Mouse (Mus musculus): ENCODE measurements around the gene Il17c. TPM values are rescaled to one million over a fixed set of nuclear protein-coding genes. Genes with fewer than 3 reads are reported as not detected.
A peak's percentile ranks its signal among the peaks of the same experiment; 100 is the strongest.

Gene Il17c
- polyA plus RNA-seq, 1 experiment from 2014 or later: not detected

DNA sequence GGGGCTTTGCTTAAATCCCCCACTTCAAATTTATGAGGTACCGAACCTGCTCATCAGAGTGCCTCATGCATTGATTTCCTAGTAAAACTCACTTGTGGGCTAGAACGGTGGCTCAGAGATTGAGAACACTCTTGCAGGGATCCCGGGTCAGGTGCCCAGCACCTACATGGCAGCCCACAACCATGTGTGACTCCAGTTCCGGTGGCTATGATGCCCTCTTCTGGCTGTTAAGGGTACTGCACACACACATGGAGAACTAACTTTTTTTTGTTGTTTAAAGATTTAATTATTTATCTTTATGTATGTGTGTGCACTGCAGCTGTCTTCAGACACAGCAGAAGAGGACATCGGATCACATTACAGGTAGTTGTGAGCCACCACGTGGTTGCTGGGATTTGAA lies 13.6 kb downstream of the Il17c start:
- Histone ChIP-seq H3K27me3 (replicated peaks; ENCODE audit: control insufficient read depth, insufficient read depth, low read length) (no peaks in the 10 kb centered on the region), H3K4me3 (ENCODE audit: low read depth, low read length) (no peak overlapping the region), H3K4me1 (ENCODE audit: control insufficient read depth, insufficient read depth, low read length) (peaks cover 4% of the 10 kb centered on the region; the same call in 1 of the 2 replicates), H3K27ac (ENCODE audit: low read depth, low read length) (no peak overlapping the region), H3K9me3 (replicated peaks; ENCODE audit: control insufficient read depth, low read length) (no peaks in the 10 kb centered on the region), H3K9ac (ENCODE audit: low read length) (no peak overlapping the region), H3K36me3 (ENCODE audit: control insufficient read depth, insufficient read depth, low read length) (peaks cover 51% of the 10 kb centered on the region), H3K4me2 (ENCODE audit: low read length) (no peak overlapping the region)
- 92% methylated on average over 6 of the region's 6 CpGs for WGBS
- DNase-seq (ENCODE audit: low spot score) (no peak), ATAC-seq (no peak)

DNA sequence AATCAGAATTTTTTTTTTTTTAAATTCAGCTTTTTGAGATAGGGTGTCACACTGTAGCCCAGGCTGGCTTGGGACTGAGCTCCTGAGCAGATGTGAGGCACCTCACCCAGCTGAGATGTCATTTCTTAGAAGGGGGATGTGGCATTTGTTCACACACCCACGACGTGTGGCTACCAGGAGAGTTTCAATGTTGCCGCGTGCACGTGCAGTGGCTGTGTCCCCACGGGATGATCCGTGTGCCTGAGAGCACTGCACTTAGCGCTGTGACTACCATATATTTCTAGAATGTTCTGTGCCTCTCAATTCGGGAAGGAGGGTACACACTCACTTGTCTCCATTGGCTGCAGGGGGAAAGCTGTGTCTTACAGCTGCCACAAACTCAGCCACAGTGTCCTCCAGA lies 14.3 kb downstream of the Il17c start:
- WGBS: 97% methylated on average over 9 of the region's 9 CpGs
- H3K4me3 ChIP-seq (ENCODE audit: low read depth, low read length): no peak overlapping the region
- H3K27me3 ChIP-seq (replicated peaks; ENCODE audit: control insufficient read depth, insufficient read depth, low read length): no peaks in the 10 kb centered on the region
- H3K4me1 ChIP-seq (ENCODE audit: control insufficient read depth, insufficient read depth, low read length): peaks cover 4% of the 10 kb centered on the region; the same call in 1 of the 2 replicates
- no peak overlapping the region for H3K9ac ChIP-seq (ENCODE audit: low read length)
- DNase-seq (ENCODE audit: low spot score) (no peak), ATAC-seq (no peak)
- no peaks in the 10 kb centered on the region for H3K9me3 ChIP-seq (replicated peaks; ENCODE audit: control insufficient read depth, low read length)
- H3K27ac ChIP-seq (ENCODE audit: low read depth, low read length): no peak overlapping the region
- peaks cover 51% of the 10 kb centered on the region for H3K36me3 ChIP-seq (ENCODE audit: control insufficient read depth, insufficient read depth, low read length)
- no peak overlapping the region for H3K4me2 ChIP-seq (ENCODE audit: low read length)

DNA sequence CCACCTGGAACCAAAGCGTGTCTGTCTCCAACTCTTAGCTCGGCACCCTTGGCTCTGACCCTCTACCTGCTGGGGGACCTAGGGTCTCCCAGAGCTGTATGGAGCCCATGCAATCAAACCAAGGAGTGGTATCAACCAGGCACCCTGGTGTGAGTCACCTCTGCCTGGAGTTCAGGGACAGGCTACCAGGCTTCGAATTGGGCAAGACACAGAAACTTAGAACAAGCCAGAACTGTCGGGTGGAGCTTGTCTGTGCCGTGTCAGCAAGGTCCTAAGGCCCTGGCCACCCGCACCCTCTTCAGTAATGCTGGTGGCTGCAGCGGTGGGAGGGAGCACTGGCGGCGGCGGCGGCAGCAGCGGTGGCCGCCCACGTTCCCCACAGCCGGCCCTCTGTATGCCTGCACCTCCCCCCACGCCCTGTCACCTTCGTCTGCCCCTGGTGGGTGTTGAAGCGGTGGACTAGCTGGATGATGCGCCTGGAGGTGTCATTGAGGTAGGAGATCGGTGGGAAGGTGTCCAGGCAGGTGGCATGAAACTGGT lies 14.8 kb downstream of the Il17c start:
- Histone ChIP-seq H3K4me2 (ENCODE audit: low read length) (no peak overlapping the region), H3K27me3 (replicated peaks; ENCODE audit: control insufficient read depth, insufficient read depth, low read length) (no peaks in the 10 kb centered on the region), H3K9me3 (replicated peaks; ENCODE audit: control insufficient read depth, low read length) (no peaks in the 10 kb centered on the region), H3K27ac (ENCODE audit: low read depth, low read length) (no peak overlapping the region), H3K36me3 (ENCODE audit: control insufficient read depth, insufficient read depth, low read length) (peaks cover 51% of the 10 kb centered on the region), H3K4me3 (ENCODE audit: low read depth, low read length) (no peak overlapping the region), H3K4me1 (ENCODE audit: control insufficient read depth, insufficient read depth, low read length) (peaks cover 4% of the 10 kb centered on the region; the same call in 1 of the 2 replicates), H3K9ac (ENCODE audit: low read length) (no peak overlapping the region)
- 90% methylated on average over 20 of the region's 20 CpGs for WGBS
- DNase-seq (ENCODE audit: low spot score): no peak
- ATAC-seq: no peak

DNA sequence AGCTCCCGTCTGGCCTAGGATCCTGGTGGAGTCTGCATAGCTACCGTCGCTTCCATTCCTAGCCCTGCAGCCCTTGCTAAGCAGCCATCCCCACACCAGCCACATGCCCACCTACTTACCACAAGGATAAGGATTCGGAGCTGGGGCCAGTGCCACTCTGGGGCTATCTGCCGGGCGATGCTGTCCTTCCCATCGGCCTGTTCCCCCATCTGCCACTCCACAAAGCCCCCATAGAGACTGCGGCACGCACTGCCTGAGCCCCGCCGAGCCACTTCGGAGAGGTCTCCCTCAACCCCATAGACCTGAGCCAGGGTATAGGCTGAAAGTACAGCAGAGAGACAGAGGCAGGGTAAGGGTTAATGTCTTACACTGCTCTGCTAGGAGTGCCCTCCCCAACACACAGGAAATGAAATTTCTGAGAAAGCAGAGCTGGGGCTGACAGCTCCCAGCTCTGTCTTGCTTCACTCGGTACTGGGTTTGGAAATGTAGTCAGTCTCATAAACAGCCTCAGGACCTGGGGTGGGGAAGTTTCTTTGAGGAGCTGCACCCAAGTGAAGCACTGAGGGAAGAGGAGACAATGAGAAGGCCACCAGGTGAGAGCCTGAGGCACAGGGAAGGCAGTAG lies 16.0 kb downstream of the Il17c start:
- Histone ChIP-seq H3K4me2 (ENCODE audit: low read length) (no peak overlapping the region), H3K36me3 (ENCODE audit: control insufficient read depth, insufficient read depth, low read length) (peaks cover 51% of the 10 kb centered on the region), H3K9me3 (replicated peaks; ENCODE audit: control insufficient read depth, low read length) (no peaks in the 10 kb centered on the region), H3K27me3 (replicated peaks; ENCODE audit: control insufficient read depth, insufficient read depth, low read length) (no peaks in the 10 kb centered on the region), H3K4me1 (ENCODE audit: control insufficient read depth, insufficient read depth, low read length) (peaks cover 8% of the 10 kb centered on the region), H3K9ac (ENCODE audit: low read length) (no peak overlapping the region), H3K4me3 (ENCODE audit: low read depth, low read length) (no peak overlapping the region), H3K27ac (ENCODE audit: low read depth, low read length) (no peak overlapping the region)
- 93% methylated on average over 13 of the region's 13 CpGs for WGBS
- ATAC-seq: no peak
- DNase-seq (ENCODE audit: low spot score): no peak

DNA sequence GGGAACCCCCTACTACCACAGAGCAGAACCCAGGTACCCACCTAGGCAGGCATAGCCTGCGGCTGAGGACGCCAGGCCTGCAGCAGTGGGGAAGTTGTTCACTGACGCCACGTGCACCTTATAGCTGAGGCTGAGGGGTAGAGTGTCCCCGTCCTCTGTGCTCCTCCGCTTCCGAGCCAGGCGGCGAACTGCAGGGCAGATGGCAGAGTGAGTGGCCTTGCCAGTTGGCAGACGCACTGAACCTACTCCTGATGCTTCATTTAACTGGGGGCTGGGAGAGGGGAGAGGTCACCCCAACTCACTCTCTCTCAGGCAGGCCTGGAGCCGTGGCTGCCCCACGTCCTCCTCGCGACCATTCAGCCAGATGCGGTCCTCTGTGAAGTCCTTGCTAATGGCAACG lies 17.5 kb downstream of the Il17c start:
- Histone ChIP-seq H3K9me3 (replicated peaks; ENCODE audit: control insufficient read depth, low read length) (no peaks in the 10 kb centered on the region), H3K27ac (ENCODE audit: low read depth, low read length) (no peak overlapping the region), H3K27me3 (replicated peaks; ENCODE audit: control insufficient read depth, insufficient read depth, low read length) (no peaks in the 10 kb centered on the region), H3K36me3 (ENCODE audit: control insufficient read depth, insufficient read depth, low read length) (peaks cover 40% of the 10 kb centered on the region), H3K9ac (ENCODE audit: low read length) (no peak overlapping the region), H3K4me1 (ENCODE audit: control insufficient read depth, insufficient read depth, low read length) (peaks cover 5% of the 10 kb centered on the region; the same call in 1 of the 2 replicates), H3K4me2 (ENCODE audit: low read length) (no peak overlapping the region), H3K4me3 (ENCODE audit: low read depth, low read length) (no peak overlapping the region)
- no peak for DNase-seq (ENCODE audit: low spot score)
- WGBS: 93% methylated on average over 16 of the region's 16 CpGs
- ATAC-seq: no peak

DNA sequence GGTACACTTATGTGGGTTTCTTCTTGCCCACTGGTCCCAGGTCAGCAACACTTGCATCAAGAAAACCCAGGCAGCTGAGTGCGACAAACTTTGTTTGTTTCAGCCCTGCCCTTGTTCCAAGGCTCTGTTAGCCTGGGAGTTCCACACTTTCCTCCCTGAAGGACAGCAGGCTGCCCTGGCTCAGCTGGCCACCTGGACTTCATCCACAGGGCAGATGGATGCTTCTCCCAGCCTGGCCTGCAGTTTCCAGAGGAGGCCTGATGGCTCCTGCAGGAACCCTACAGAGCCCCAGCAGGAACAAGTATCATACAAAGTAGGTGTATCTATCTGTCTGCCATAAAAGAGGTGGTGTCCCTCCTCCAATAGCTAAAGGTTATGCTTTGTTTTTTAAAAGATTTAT lies 19.5 kb downstream of the Il17c start:
- no peak for DNase-seq (ENCODE audit: low spot score)
- no peaks in the 10 kb centered on the region for H3K9me3 ChIP-seq (replicated peaks; ENCODE audit: control insufficient read depth, low read length)
- peaks cover 23% of the 10 kb centered on the region for H3K36me3 ChIP-seq (ENCODE audit: control insufficient read depth, insufficient read depth, low read length)
- H3K27ac ChIP-seq (ENCODE audit: low read depth, low read length): no peak overlapping the region
- 97% methylated on average over 1 of the region's 1 CpGs for WGBS
- ATAC-seq: no peak
- H3K27me3 ChIP-seq (replicated peaks; ENCODE audit: control insufficient read depth, insufficient read depth, low read length): no peaks in the 10 kb centered on the region
- no peak overlapping the region for H3K9ac ChIP-seq (ENCODE audit: low read length)
- no peak overlapping the region for H3K4me3 ChIP-seq (ENCODE audit: low read depth, low read length)
- H3K4me2 ChIP-seq (ENCODE audit: low read length): no peak overlapping the region
- H3K4me1 ChIP-seq (ENCODE audit: control insufficient read depth, insufficient read depth, low read length): peaks cover 14% of the 10 kb centered on the region; the same call in 1 of the 2 replicates

DNA sequence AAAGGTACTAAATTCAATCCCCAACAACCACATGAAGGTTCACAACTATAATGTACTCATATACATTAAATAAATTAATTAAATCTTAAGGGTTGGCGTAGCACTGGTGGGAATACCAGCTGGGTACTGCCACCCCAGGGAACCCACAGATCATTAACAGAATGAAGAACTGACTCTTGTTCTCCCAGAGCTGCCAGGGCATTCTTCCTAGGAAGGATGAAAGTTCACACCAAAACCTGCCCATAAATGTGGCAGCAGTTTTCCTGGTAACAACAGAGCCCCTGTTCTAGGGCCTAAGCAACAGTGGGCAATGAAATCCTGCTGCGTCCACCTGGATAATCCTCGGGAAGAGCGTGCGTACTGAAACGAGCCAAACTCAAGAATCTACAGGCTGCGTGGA lies 20.5 kb downstream of the Il17c start:
- Histone ChIP-seq H3K27ac (ENCODE audit: low read depth, low read length) (peak overlapping the region; percentile 79; the same call in 1 of the 2 replicates), H3K27me3 (replicated peaks; ENCODE audit: control insufficient read depth, insufficient read depth, low read length) (no peaks in the 10 kb centered on the region), H3K9ac (ENCODE audit: low read length) (peak overlapping the region; percentile 77), H3K9me3 (replicated peaks; ENCODE audit: control insufficient read depth, low read length) (no peaks in the 10 kb centered on the region), H3K4me1 (ENCODE audit: control insufficient read depth, insufficient read depth, low read length) (peaks cover 14% of the 10 kb centered on the region; the same call in 1 of the 2 replicates), H3K4me2 (ENCODE audit: low read length) (peak overlapping the region; percentile 94), H3K4me3 (ENCODE audit: low read depth, low read length) (peak overlapping the region; percentile 70), H3K36me3 (ENCODE audit: control insufficient read depth, insufficient read depth, low read length) (peaks cover 13% of the 10 kb centered on the region)
- ATAC-seq: no peak
- WGBS: 13% methylated on average over 7 of the region's 7 CpGs
- DNase-seq (ENCODE audit: low spot score): no peak

DNA sequence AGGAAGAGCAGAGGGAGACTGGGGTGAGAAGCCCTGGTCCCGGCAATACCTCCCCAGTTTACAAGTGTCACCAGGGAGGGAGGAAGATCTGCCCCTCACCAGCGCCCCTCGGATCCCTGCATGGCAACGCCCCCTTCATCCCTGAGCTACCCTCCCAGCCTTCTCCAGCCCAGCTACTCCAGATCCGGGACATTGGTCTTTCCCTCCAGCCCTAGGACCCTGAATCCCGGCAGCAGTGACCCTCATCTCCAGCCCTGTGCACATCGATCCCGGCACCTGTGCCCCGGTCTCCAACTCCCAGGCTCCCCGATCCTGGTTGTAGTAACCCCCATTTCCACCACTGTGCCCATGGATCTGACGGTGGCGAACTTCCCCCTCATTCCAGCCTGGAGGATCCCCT lies 21.0 kb downstream of the Il17c start:
- peak overlapping the region; percentile 94 for H3K4me2 ChIP-seq (ENCODE audit: low read length)
- peak overlapping the region; percentile 79 for H3K27ac ChIP-seq (ENCODE audit: low read depth, low read length)
- ATAC-seq (no peak), DNase-seq (ENCODE audit: low spot score) (no peak)
- H3K4me3 ChIP-seq (ENCODE audit: low read depth, low read length): peak overlapping the region; percentile 70
- peaks cover 9% of the 10 kb centered on the region for H3K36me3 ChIP-seq (ENCODE audit: control insufficient read depth, insufficient read depth, low read length)
- peak overlapping the region; percentile 77 for H3K9ac ChIP-seq (ENCODE audit: low read length)
- WGBS: under 1% methylated on average over 12 of the region's 12 CpGs
- H3K27me3 ChIP-seq (replicated peaks; ENCODE audit: control insufficient read depth, insufficient read depth, low read length): no peaks in the 10 kb centered on the region
- H3K9me3 ChIP-seq (replicated peaks; ENCODE audit: control insufficient read depth, low read length): no peaks in the 10 kb centered on the region
- peaks cover 14% of the 10 kb centered on the region; the same call in 1 of the 2 replicates for H3K4me1 ChIP-seq (ENCODE audit: control insufficient read depth, insufficient read depth, low read length)

DNA sequence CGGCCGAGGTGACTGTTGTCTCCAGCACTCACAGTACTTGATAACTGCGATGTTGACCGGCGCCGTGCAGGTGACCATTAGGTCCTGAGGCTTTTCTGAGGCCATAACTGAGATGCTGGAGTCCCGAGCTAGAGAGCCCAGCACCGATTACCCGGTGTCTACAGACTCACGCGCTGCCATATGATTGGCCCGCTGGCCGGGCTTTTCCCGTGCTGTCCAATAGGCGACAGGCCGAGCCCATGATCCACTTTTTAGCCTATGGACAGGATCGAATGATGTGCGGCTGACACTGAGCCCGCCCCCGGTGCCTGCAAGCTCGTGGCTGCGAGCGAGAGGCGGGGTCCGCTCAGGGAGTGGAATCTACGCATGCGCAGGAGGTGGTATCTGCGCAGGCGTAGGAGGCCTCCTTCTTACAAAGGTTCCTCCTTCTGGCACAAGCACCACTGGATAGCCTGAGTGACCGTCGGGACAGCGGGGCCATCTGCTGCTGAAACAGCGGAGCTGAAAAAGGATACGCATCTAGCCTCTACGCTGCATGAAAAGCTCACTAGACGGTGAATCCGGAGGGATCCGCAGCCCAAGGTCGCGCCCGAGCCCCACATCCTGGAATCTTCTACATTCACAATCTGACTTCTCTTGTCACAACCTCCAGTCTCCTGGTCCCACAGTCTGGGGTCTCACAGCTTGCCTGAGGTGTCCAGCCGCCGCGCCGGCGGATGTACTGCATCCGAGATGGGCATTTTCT lies 21.6 kb downstream of the Il17c start, which contains the start of gene Mvd:
TSS of gene Mvd (minus strand) at position 161 of the 745 bp plus-strand sequence.
- Histone ChIP-seq H3K4me1 (ENCODE audit: control insufficient read depth, insufficient read depth, low read length) (peaks cover 14% of the 10 kb centered on the region; the same call in 1 of the 2 replicates), H3K27me3 (replicated peaks; ENCODE audit: control insufficient read depth, insufficient read depth, low read length) (no peaks in the 10 kb centered on the region), H3K4me3 (ENCODE audit: low read depth, low read length) (peak within 1 kb of the TSS; percentile 70), H3K9me3 (replicated peaks; ENCODE audit: control insufficient read depth, low read length) (no peaks in the 10 kb centered on the region), H3K4me2 (ENCODE audit: low read length) (peak within 1 kb of the TSS; percentile 94), H3K9ac (ENCODE audit: low read length) (peak within 1 kb of the TSS; percentile 77), H3K36me3 (ENCODE audit: control insufficient read depth, insufficient read depth, low read length) (peaks cover 8% of the 10 kb centered on the region), H3K27ac (ENCODE audit: low read depth, low read length) (peak within 1 kb of the TSS; percentile 95)
- under 1% methylated on average over 47 of the region's 47 CpGs for WGBS
- peak; percentile 100 for DNase-seq (ENCODE audit: low spot score)
- ATAC-seq: peak; percentile 98

Measured in forebrain, embryonic 14.5 days (tissue).